Mouse (Mus musculus): ENCODE measurements around the gene Vps29.

- no peak for TF ChIP-seq POLR2A (IDR thresholded peaks at IDR 0.05; ENCODE audit: low read depth, low read length)
- TF ChIP-seq CTCF (IDR thresholded peaks at IDR 0.05; ENCODE audit: extremely low read depth, insufficient read depth, insufficient read length, insufficient replicate concordance), result no peak
Measured at GRCm38 (mm10) chr5:122342874-122343273, 11.3 kb upstream of the Vps29 start.
